Mouse (Mus musculus) midbrain, embryonic 10.5 days (tissue): ENCODE results near the gene Oma1. TPM values are rescaled to one million over a fixed set of nuclear protein-coding genes. Genes with fewer than 3 reads are reported as not detected.

Source experiments
- DNase-seq: peaks from one replicate; pipeline ENCODE4 v3.0.0-alpha.2; 2017; ENCODE audit warnings: low spot score
- H3K27ac ChIP-seq: fragments of 300-500 bp; sonication (generic); replicated peaks from 2 replicates; pipeline ENCODE4 v1.5.1; 2016; ENCODE audit warnings: mild to moderate bottlenecking
- H3K27me3 ChIP-seq: fragments of 300-500 bp; sonication (generic); 2 replicates; pipeline ENCODE4 v1.6.1; 2016; ENCODE audit warnings: low read depth, mild to moderate bottlenecking; ENCODE audit not compliant: poor library complexity, severe bottlenecking
- H3K36me3 ChIP-seq: fragments of 300-500 bp; sonication (generic); 2 replicates; pipeline ENCODE4 v1.6.1; 2016; ENCODE audit warnings: mild to moderate bottlenecking, moderate library complexity
- H3K4me1 ChIP-seq: fragments of 300-500 bp; sonication (generic); 2 replicates; pipeline ENCODE4 v1.6.1; 2016
- H3K4me3 ChIP-seq: fragments of 300-500 bp; sonication (generic); 2 replicates; pipeline ENCODE4 v1.5.1; 2016; ENCODE audit warnings: mild to moderate bottlenecking, moderate library complexity
- H3K9me3 ChIP-seq: fragments of 300-500 bp; sonication (generic); replicated peaks from 2 replicates; pipeline ENCODE4 v1.6.1; 2016; ENCODE audit warnings: mild to moderate bottlenecking
- WGBS: fragments of 180-500 bp; shearing (Covaris S2); methylation state at CpG from one replicate; pipeline ENCODE4 v1.1.7; 2016; 5-methylcytosine and 5-hydroxymethylcytosine counted together
- polyA plus RNA-seq: library from polyadenylated mRNA; unstranded; fragments of >200 nt; fragmentation: Nextera tagmentation; extraction: Ambion mirVana; gene quantifications from 2 replicates; pipeline ENCODE4 v1.2.1, GENCODE M21; 2016

The Oma1 gene
- polyA plus RNA-seq, 1 experiment from 2014 or later = 15.9 TPM

DNA sequence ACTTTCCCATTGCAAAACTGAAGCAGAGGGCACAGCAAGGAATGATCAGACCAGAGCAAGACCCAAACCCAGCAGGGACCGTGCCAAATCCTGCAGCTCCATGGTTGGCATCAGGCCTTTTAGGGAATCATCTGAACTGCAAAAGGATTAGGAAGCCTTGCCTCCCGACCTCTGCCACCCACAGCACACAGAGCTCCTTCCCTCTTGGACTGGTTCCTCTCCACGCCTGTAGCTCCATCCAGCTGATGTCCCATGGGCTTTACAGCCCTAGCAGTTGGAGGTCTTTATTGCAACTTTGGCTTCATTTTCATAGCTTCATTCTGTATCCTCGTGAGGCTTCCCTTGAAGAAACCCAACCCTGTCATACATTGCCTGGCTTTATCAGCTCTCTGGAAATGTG is 71.4 kb downstream of the Oma1 start:
- no peak for DNase-seq
- Histone ChIP-seq H3K36me3 (no peaks in the 10 kb centered on the region), H3K9me3 (no peaks in the 10 kb centered on the region), H3K27me3 (no peaks in the 10 kb centered on the region), H3K4me1 (peaks cover 15% of the 10 kb centered on the region), H3K4me3 (no peak overlapping the region), H3K27ac (no peak overlapping the region)
- WGBS = 74% methylated on average over 4 of the region's 4 CpGs

- H3K9me3 ChIP-seq = no peaks in the 10 kb centered on the region
- H3K27ac ChIP-seq = no peak overlapping the region
- no peaks in the 10 kb centered on the region for H3K36me3 ChIP-seq
- whole genome bisulfite sequencing = 84% methylated on average over 4 of the region's 4 CpGs
- no peaks in the 10 kb centered on the region for H3K27me3 ChIP-seq
- H3K4me3 ChIP-seq = no peak overlapping the region
- peaks cover 15% of the 10 kb centered on the region for H3K4me1 ChIP-seq
- DNase-seq = no peak
Observed at GRCm38 (mm10) chr4:103385835-103386787, 72.5 kb downstream of the Oma1 start.

DNA sequence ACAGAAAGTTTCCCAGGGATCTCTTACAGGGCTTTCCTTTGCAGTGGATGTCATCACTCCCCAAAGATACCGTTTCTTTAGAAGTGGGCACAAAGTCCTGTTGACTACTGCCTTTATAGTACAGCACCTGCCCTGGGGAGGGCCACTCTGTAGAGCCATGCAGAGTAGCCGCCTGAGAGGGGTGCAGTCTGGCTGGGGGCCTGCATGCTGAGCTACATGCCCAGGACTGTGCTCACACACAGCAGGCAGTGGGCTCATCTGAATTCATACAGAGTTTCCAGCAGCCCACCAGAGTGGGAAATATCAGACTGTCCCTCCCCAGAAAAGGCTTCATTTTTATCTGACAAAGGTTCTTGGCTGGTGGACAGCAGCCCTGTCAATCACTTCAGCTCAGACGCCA is 73.7 kb downstream of the Oma1 start:
- Histone ChIP-seq H3K27ac (no peak overlapping the region), H3K27me3 (no peaks in the 10 kb centered on the region), H3K4me1 (peaks cover 15% of the 10 kb centered on the region), H3K9me3 (no peaks in the 10 kb centered on the region), H3K36me3 (no peaks in the 10 kb centered on the region), H3K4me3 (no peak overlapping the region)
- DNase-seq = no peak
- 83% methylated on average over 3 of the region's 3 CpGs for WGBS

GRCm38 (mm10) chr4:103388530-103389178 is 75.0 kb downstream of the Oma1 start:
- Histone ChIP-seq H3K4me1 (peaks cover 15% of the 10 kb centered on the region), H3K4me3 (no peak overlapping the region), H3K36me3 (no peaks in the 10 kb centered on the region), H3K9me3 (no peaks in the 10 kb centered on the region), H3K27ac (no peak overlapping the region), H3K27me3 (no peaks in the 10 kb centered on the region)
- DNase-seq = no peak
- 77% methylated on average over 8 of the region's 8 CpGs for WGBS

- Histone ChIP-seq H3K27me3 (no peaks in the 10 kb centered on the region), H3K36me3 (no peaks in the 10 kb centered on the region), H3K4me3 (no peak overlapping the region), H3K27ac (0 out of 2 replicates have a peak overlapping the region, but pooled peaks have one; percentile 23), H3K4me1 (peaks cover 15% of the 10 kb centered on the region), H3K9me3 (no peaks in the 10 kb centered on the region)
- no peak for DNase-seq
- 26% methylated on average over 3 of the region's 3 CpGs for WGBS
Observed at GRCm38 (mm10) chr4:103389583-103389982, 76.0 kb downstream of the Oma1 start.

- no peak for DNase-seq
- Histone ChIP-seq H3K27ac (no peak overlapping the region), H3K36me3 (no peaks in the 10 kb centered on the region), H3K4me3 (no peak overlapping the region), H3K27me3 (no peaks in the 10 kb centered on the region), H3K9me3 (no peaks in the 10 kb centered on the region), H3K4me1 (peaks cover 15% of the 10 kb centered on the region)
- WGBS = 73% methylated on average over 2 of the region's 2 CpGs
Observed at GRCm38 (mm10) chr4:103390499-103390898, 76.9 kb downstream of the Oma1 start.

DNA sequence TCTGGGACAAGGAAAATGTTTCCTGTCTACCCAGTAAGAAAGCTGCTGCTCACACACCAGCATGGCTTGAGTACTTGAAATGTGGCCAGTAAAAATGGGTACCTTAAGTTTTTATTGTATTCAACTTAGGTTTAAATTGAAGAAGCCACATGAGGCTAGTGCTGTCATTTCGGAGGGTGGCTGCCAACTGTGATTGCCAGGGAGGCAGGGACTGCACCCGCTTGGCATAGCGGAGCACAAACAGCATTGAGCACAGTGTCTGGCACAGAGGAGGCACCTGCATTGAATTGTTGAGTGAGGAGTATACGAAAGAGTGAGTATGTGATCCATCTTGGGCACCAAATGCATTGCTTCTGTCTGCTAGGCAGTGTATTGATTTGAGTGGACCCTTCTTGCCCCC is 81.5 kb downstream of the Oma1 start:
- no peaks in the 10 kb centered on the region for H3K36me3 ChIP-seq
- H3K27me3 ChIP-seq = no peaks in the 10 kb centered on the region
- H3K27ac ChIP-seq = no peak overlapping the region
- DNase-seq = no peak
- H3K4me1 ChIP-seq = peaks cover 5% of the 10 kb centered on the region; the same call in 1 of the 2 replicates
- H3K4me3 ChIP-seq = no peak overlapping the region
- H3K9me3 ChIP-seq = no peaks in the 10 kb centered on the region
- WGBS = 95% methylated on average over 4 of the region's 4 CpGs

DNA sequence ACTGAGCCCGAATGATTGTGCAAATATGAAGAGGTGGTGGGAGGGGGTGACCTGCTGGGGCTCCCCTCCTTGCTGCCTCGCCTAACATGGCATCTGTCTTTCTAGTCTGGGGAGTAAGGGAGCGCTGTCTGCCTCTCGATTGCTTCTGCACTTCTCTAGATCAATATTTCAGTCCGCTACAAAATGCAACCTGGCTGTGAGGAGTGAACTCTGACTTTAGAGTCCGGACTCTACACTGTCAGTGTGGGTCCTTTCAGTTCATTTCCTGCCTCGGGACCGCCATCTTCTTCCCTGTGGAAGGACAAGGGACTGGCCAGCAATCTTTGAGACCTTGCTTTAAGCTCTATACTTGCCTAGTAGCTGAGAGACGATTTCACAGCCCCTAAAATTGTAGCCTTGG is 82.3 kb downstream of the Oma1 start:
- DNase-seq = no peak
- Histone ChIP-seq H3K27me3 (no peaks in the 10 kb centered on the region), H3K4me1 (peaks cover 5% of the 10 kb centered on the region; the same call in 1 of the 2 replicates), H3K9me3 (no peaks in the 10 kb centered on the region), H3K36me3 (no peaks in the 10 kb centered on the region), H3K4me3 (no peak overlapping the region), H3K27ac (no peak overlapping the region)
- WGBS = 86% methylated on average over 9 of the region's 9 CpGs

GRCm38 (mm10) chr4:103396876-103397275 is 83.3 kb downstream of the Oma1 start:
- H3K27me3 ChIP-seq = no peaks in the 10 kb centered on the region
- no peak for DNase-seq
- no peaks in the 10 kb centered on the region for H3K9me3 ChIP-seq
- peaks cover 5% of the 10 kb centered on the region; the same call in 1 of the 2 replicates for H3K4me1 ChIP-seq
- H3K4me3 ChIP-seq = no peak overlapping the region
- WGBS = 80% methylated on average over 4 of the region's 4 CpGs
- no peaks in the 10 kb centered on the region for H3K36me3 ChIP-seq
- no peak overlapping the region for H3K27ac ChIP-seq

- WGBS = 88% methylated on average over 4 of the region's 4 CpGs
- Histone ChIP-seq H3K4me1 (no peaks in the 10 kb centered on the region), H3K27ac (no peak overlapping the region), H3K36me3 (no peaks in the 10 kb centered on the region), H3K27me3 (no peaks in the 10 kb centered on the region), H3K9me3 (no peaks in the 10 kb centered on the region), H3K4me3 (no peak overlapping the region)
- no peak for DNase-seq
Observed at GRCm38 (mm10) chr4:103402581-103402980, 89.0 kb downstream of the Oma1 start.

DNA sequence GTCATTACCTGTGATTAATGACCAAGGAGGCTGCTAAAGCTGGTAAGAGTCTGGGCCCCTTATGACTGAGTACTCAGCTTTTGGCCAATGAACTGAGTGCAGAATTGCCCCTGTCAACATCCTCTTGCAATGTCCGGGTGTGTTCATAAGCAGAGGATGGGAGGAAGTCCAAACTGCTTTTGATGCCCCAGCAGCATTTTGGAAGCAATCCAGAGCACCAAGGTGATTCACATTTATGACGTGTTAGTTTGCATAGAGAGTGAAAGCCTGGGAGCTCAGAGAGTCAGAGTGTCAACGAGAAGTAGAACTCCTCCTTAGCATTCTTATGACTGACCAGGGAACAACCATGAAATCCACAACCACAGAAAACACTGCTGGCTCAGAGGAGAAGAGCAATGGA is 91.7 kb downstream of the Oma1 start:
- no peaks in the 10 kb centered on the region for H3K27me3 ChIP-seq
- 86% methylated on average over 3 of the region's 3 CpGs for WGBS
- peaks cover 5% of the 10 kb centered on the region for H3K4me1 ChIP-seq
- no peak overlapping the region for H3K27ac ChIP-seq
- no peak for DNase-seq
- no peaks in the 10 kb centered on the region for H3K9me3 ChIP-seq
- H3K36me3 ChIP-seq = no peaks in the 10 kb centered on the region
- no peak overlapping the region for H3K4me3 ChIP-seq

- 12% methylated on average over 4 of the region's 4 CpGs for WGBS
- no peak for DNase-seq
- H3K4me1 ChIP-seq = peaks cover 9% of the 10 kb centered on the region
- no peaks in the 10 kb centered on the region for H3K36me3 ChIP-seq
- no peak overlapping the region for H3K4me3 ChIP-seq
- H3K9me3 ChIP-seq = no peaks in the 10 kb centered on the region
- no peak overlapping the region for H3K27ac ChIP-seq
- H3K27me3 ChIP-seq = no peaks in the 10 kb centered on the region
Observed at GRCm38 (mm10) chr4:103410217-103410799, 96.7 kb downstream of the Oma1 start.
